Mouse (Mus musculus) left cerebral cortex, adult 8-10 months (tissue): ENCODE results near the gene Ano10. TPM values are rescaled to one million over a fixed set of nuclear protein-coding genes. Genes with fewer than 3 reads are reported as not detected.

Source experiments
- DNase-seq, 2 experiments: peaks; one replicate each; pipeline ENCODE4 v3.0.0; 2022; ENCODE audit warnings: low spot score in 2 of 2
- total RNA-seq, 4 experiments: library from RNA; stranded (reverse); gene quantifications; 2 replicates each; pipeline ENCODE4 v1.2.4; 2022

Gene Ano10
- total RNA-seq, 4 experiments from 2014 or later, result 28.5 to 29.8 (median 29.6) TPM

GRCm38 (mm10) chr9:122293865-122294241 lies 370 bp downstream of the Ano10 start:
- DNase-seq, result no peak

- DNase-seq, result no peak
Measured at GRCm38 (mm10) chr9:122290192-122290591, 4.0 kb downstream of the Ano10 start.

- no peak for DNase-seq
Measured at GRCm38 (mm10) chr9:122288416-122288815, 5.8 kb downstream of the Ano10 start.

DNA sequence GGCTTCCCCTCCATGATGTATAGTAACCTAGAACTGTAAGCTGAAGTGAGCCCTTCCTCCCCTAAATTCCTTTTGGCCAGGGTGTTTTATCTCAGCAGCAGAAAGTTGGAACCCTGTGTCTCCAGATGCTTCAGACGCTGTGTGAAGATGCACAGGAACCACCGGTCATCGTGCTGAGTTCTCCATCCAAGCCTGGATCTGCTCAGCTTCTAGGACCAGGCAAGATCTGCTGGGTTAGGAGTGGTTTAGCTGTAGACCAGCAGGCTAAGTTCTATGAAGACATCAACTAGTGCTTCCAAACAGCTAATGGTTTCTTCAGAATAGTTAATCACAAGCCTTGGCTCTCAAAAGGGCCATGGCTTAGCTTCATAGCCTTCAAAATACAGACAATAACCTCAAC lies 6.7 kb downstream of the Ano10 start:
- no peak for DNase-seq

- no peak for DNase-seq
Measured at GRCm38 (mm10) chr9:122285833-122286310, 8.4 kb downstream of the Ano10 start.

- no peak for DNase-seq
Measured at GRCm38 (mm10) chr9:122285146-122285832, 8.9 kb downstream of the Ano10 start.

GRCm38 (mm10) chr9:122284696-122285095 lies 9.5 kb downstream of the Ano10 start:
- DNase-seq, result no peak

- no peak for DNase-seq
Measured at GRCm38 (mm10) chr9:122281004-122281403, 13.2 kb downstream of the Ano10 start.

DNA sequence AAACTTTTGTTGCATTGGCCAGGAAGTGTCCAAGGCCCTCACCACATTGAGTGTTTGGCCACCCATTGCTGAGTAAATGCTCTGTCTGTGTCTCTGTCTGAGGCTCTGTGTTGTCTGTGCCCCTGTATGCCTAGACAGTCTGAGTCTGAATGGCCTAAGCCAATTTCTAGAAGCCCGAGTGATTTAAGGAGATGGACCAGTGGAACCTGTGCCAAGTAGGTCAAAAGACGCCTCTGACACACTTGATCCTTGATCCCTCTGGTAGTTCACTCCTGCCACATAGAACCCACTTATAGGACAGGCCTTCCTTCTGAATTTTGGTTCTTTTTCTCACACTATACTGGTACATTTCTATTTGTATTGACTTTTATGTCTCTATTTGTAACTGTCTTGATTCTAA lies 17.6 kb downstream of the Ano10 start:
- DNase-seq, result no peak

- no peak for DNase-seq
Measured at GRCm38 (mm10) chr9:122276134-122276533, 18.1 kb downstream of the Ano10 start.

DNA sequence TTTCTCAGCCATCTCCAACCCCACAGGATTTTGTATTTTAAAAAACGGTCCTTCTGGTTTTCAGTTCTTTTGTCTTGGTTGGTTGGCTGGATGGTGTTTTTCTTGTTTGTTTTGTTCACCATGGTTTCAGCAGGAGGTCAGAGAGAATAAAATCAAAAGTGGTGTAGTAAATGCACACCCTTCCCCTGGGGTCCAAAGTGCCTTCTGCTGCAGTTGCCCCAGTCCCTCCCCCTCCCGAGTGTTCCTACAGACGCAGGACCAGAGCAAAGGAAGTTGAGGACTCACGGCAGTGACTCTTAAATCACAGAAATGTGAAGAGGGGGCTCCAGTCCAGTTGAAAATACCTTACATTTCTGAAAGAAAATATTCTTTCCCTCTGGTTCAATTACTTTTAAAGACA lies 19.9 kb downstream of the Ano10 start:
- DNase-seq, result no peak

DNA sequence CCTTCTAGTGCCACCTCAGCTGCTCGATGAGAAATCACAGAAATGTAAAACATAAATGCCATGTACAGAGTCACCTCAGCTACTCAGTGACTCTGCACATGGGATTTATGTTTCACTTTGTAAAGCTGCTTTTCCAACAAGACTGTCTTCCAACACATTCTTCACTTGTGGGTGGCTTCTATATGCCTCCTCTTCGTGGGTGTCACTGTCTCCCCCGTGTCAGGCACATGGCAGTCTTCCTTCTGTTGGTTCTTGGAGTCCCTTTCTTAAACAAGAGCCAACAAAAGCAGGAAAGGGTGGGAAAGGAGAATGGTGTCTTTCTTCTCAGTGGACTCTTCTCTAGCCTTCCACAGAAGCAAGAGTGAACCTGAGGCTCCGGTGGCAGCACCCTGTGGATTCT lies 20.3 kb downstream of the Ano10 start:
- DNase-seq, result peak in 1 of 2 experiments; percentile 57

- no peak for DNase-seq
Measured at GRCm38 (mm10) chr9:122271866-122272265, 22.4 kb downstream of the Ano10 start.

GRCm38 (mm10) chr9:122271318-122271717 lies 22.9 kb downstream of the Ano10 start:
- DNase-seq, result no peak

DNA sequence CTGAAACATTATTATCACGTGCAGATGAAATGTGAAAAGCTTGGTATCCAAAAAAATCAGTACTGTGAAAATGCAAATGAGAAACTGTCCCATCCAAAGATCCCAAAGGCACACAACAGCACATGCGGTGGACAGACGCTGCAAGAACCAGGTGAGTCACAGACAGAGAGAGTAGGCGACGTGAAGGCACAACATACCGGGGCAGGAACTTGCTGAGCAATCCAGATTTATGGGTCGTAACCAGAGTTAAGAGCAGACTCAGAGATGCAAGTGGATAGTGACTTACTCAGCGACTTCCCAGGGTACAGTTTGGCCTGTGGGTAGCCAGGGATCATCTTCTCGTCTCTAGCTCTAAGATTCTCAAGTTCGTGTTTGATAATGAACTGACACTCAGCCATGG lies 23.3 kb downstream of the Ano10 start:
- DNase-seq, result no peak

DNA sequence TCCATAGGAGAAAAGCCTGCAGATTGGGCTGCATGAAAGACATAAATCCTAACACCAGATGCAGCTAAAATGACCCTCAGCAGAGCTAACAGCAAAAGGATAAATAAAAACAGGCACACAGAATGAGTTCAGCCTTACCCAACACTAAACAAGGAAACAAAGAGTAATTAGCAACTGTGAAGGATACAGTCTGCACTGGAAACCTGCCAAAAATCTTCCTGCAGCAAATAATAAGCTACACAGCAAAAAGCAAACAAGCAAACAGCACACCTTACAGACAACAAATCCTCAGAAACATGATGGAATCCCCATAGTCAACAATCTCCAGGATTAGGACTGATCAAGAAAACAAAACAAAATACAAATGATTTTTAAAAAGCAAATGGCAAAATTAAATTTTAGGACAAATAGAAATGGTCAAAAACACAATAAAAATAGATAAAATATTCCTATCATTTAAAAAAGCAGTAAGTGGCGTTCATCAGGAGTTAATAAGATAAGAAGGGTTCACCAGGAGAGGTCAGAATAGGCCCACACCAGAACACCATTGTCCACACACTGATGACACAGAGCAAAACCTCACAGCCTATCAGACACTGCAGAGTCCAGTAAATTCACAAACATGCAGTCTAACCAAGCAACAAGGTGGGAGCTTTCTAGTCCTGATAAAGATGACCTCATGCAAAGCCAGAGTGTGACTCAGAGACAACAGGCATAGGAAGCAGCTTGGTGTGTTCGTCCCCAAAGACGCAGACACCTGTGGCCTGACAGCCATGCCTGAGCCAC lies 24.8 kb downstream of the Ano10 start:
- no peak for DNase-seq

GRCm38 (mm10) chr9:122265526-122266210 lies 28.6 kb downstream of the Ano10 start:
- DNase-seq, result no peak

GRCm38 (mm10) chr9:122263140-122263539 lies 31.1 kb downstream of the Ano10 start:
- DNase-seq, result no peak

GRCm38 (mm10) chr9:122254386-122254785 lies 39.8 kb downstream of the Ano10 start:
- no peak for DNase-seq

- no peak for DNase-seq
Measured at GRCm38 (mm10) chr9:122252113-122252512, 42.1 kb downstream of the Ano10 start.

GRCm38 (mm10) chr9:122248168-122248567 lies 46.1 kb downstream of the Ano10 start:
- DNase-seq, result no peak

GRCm38 (mm10) chr9:122247430-122248027 lies 46.7 kb downstream of the Ano10 start:
- DNase-seq, result peak in 1 of 2 experiments; percentile 48
